Mouse (Mus musculus) lung, postnatal 0 days (tissue): ENCODE data around the gene Otub2.

Experiments
- CTCF ChIP-seq: IDR thresholded peaks from 2 replicates; pipeline ENCODE4 v1.5.1; 2016; ENCODE audit warnings: antibody characterized with exemption, mild to moderate bottlenecking
- EP300 ChIP-seq: IDR thresholded peaks from 2 replicates; pipeline ENCODE4 v1.6.1; 2016; ENCODE audit warnings: antibody characterized with exemption, mild to moderate bottlenecking, control low read depth

GRCm38 (mm10) chr12:103443524-103443923 is 55.0 kb downstream of the Otub2 start, which contains the start of gene Ifi27l2a:
- TF ChIP-seq CTCF (no peak), EP300 (no peak)
